In the genomic region with DNA sequence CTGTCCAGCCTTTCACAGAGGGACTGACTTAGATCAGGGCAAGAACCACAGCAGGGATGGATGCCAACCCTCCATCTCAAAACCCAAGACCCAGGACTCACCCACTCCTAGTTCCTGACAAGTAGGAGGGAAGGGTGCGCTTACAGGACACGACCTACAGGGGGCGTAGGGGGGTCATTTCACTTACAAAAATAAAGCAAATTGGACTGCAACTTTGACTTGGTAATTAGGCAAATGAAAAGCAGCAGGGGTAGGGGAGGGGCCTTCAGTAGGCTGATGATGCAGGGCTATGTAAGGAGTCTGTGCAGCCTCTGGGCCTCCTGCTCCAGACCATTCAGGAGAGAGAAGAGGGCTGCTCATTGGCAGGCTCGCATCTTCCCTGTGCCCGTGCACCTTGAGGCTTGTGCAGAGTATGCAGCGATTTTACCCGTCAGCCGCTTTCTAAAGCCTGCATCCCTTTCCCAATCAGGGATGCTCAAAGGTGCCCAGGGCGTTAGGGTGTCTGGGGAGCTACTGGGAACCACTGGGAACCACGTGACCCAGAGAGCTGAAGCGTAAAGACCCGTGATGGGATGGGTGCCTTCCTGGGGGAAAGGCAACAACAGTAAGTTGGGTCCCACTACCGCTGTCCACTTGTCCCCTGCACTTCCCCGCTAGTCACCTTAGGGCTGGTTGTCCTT, we compare ENCODE assay signal across 8 mouse cellular contexts. TPM values are rescaled to one million over a fixed set of nuclear protein-coding genes. Genes with fewer than 3 reads are reported as not detected.
DNase-seq lines count a peak whose midpoint lies in the region; ATAC-seq and TF ChIP-seq lines count a peak whose summit lies in the region.

No protein-coding gene starts in this region.

- TF ChIP-seq POLR2A in bone marrow macrophage, adult 2 months (IDR thresholded peaks at IDR 0.05; ENCODE audit: borderline replicate concordance, low read depth, low read length) = no peak

- no peak overlapping the region for H3K4me3 ChIP-seq in intestine, postnatal 0 days (ENCODE audit: low read depth, low read length)
- H3K4me3 ChIP-seq in intestine, embryonic 16.5 days (ENCODE audit: low read length) = no peak overlapping the region
- H3K4me3 ChIP-seq in bone marrow macrophage, adult 2 months (ENCODE audit: insufficient read depth, low read length) = no peak overlapping the region
- no peak overlapping the region for H3K4me3 ChIP-seq in hindbrain, embryonic 16.5 days (ENCODE audit: low read length)

- H3K9me3 ChIP-seq in intestine, postnatal 0 days (ENCODE audit: control insufficient read depth) = no peaks in the 10 kb centered on the region
- H3K9me3 ChIP-seq in intestine, embryonic 16.5 days (ENCODE audit: control insufficient read depth, low read length) = no peaks in the 10 kb centered on the region
- H3K9me3 ChIP-seq in hindbrain, embryonic 16.5 days (ENCODE audit: control insufficient read depth, low read length) = no peaks in the 10 kb centered on the region

- H3K4me2 ChIP-seq in intestine, postnatal 0 days (replicated peaks; ENCODE audit: low read depth) = no peak overlapping the region
- H3K4me2 ChIP-seq in intestine, embryonic 16.5 days (ENCODE audit: low read depth, low read length) = no peak overlapping the region
- H3K4me2 ChIP-seq in hindbrain, embryonic 16.5 days (ENCODE audit: low read length) = no peak overlapping the region

- peaks cover 5% of the 10 kb centered on the region; the same call in 1 of the 2 replicates for H3K36me3 ChIP-seq in intestine, postnatal 0 days (ENCODE audit: control insufficient read depth, insufficient read depth)
- peaks cover 8% of the 10 kb centered on the region; the same call in 1 of the 2 replicates for H3K36me3 ChIP-seq in intestine, embryonic 16.5 days (ENCODE audit: control insufficient read depth, insufficient read depth, low read length)
- peaks cover 9% of the 10 kb centered on the region for H3K36me3 ChIP-seq in hindbrain, embryonic 16.5 days (ENCODE audit: control insufficient read depth, insufficient read depth, low read length)

- H3K27me3 ChIP-seq in intestine, postnatal 0 days (replicated peaks; ENCODE audit: control insufficient read depth, insufficient read depth, low read length) = no peaks in the 10 kb centered on the region
- H3K27me3 ChIP-seq in intestine, embryonic 16.5 days (replicated peaks; ENCODE audit: control insufficient read depth, insufficient read depth, low read length) = no peaks in the 10 kb centered on the region
- no peaks in the 10 kb centered on the region for H3K27me3 ChIP-seq in hindbrain, embryonic 16.5 days (replicated peaks; ENCODE audit: control insufficient read depth, insufficient read depth, low read length)

- ATAC-seq in intestine, postnatal 0 days = no peak
- no peak for ATAC-seq in intestine, embryonic 16.5 days
- ATAC-seq in hindbrain, embryonic 16.5 days = no peak

- no peak overlapping the region for H3K27ac ChIP-seq in intestine, postnatal 0 days (ENCODE audit: low read depth, low read length)
- H3K27ac ChIP-seq in intestine, embryonic 16.5 days (ENCODE audit: low read length) = no peak overlapping the region
- no peak overlapping the region for H3K27ac ChIP-seq in bone marrow macrophage, adult 2 months (ENCODE audit: insufficient read depth, low read depth, low read length)
- no peak overlapping the region for H3K27ac ChIP-seq in hindbrain, embryonic 16.5 days (ENCODE audit: low read depth, low read length)

- 73% methylated on average over 14 of the region's 14 CpGs for WGBS in intestine, postnatal 0 days
- 68% methylated on average over 14 of the region's 14 CpGs for WGBS in intestine, embryonic 16.5 days
- WGBS in hindbrain, embryonic 16.5 days = 49% methylated on average over 14 of the region's 14 CpGs

- no peaks in the 10 kb centered on the region for H3K4me1 ChIP-seq in intestine, postnatal 0 days (replicated peaks; ENCODE audit: control insufficient read depth, insufficient read depth, low read length)
- peaks cover 6% of the 10 kb centered on the region for H3K4me1 ChIP-seq in intestine, embryonic 16.5 days (ENCODE audit: control insufficient read depth, insufficient read depth, low read length)
- no peaks in the 10 kb centered on the region for H3K4me1 ChIP-seq in bone marrow macrophage, adult 2 months (ENCODE audit: control insufficient read depth, insufficient read depth, low read length)
- peaks cover 46% of the 10 kb centered on the region for H3K4me1 ChIP-seq in hindbrain, embryonic 16.5 days (ENCODE audit: control insufficient read depth, insufficient read depth, low read depth, low read length)

- DNase-seq in CD4-positive helper T cell, adult 2 months (ENCODE audit: low read depth, low spot score) = peak; percentile 50
- no peak for DNase-seq in adrenal gland, postnatal 36 days
- DNase-seq in natural killer cell, adult 2 months (ENCODE audit: low spot score in 2 of 2) = no peak
- no peak for DNase-seq in spleen, postnatal 14 days (ENCODE audit: low spot score in 2 of 2)

- no peak overlapping the region for H3K9ac ChIP-seq in intestine, postnatal 0 days (ENCODE audit: low read depth, low read length)
- no peak overlapping the region for H3K9ac ChIP-seq in intestine, embryonic 16.5 days (ENCODE audit: low read depth, low read length)
- H3K9ac ChIP-seq in hindbrain, embryonic 16.5 days (ENCODE audit: low read depth, low read length) = peak overlapping the region; percentile 22; the same call in 1 of the 2 replicates

- TF ChIP-seq CTCF in intestine, postnatal 0 days (IDR thresholded peaks at IDR 0.05; ENCODE audit: low read depth) = peak; percentile 70
- peak; percentile 53 for TF ChIP-seq CTCF in bone marrow macrophage, adult 2 months (IDR thresholded peaks at IDR 0.05; ENCODE audit: low read depth, low read length)

RNA-seq across cellular contexts. Expression of a gene that starts 8.8 kb away (rescaled TPM):
- 0.61 TPM in 1 of 2 replicates, not detected in the other for polyA plus RNA-seq in intestine, postnatal 0 days (2015; fragmentation: Nextera tagmentation; extraction: Ambion mirVana)
- not detected in 2 replicates for polyA plus RNA-seq in intestine, embryonic 16.5 days (2015; fragmentation: Nextera tagmentation; extraction: Ambion mirVana)
- polyA plus RNA-seq in bone marrow macrophage, adult 2 months (2012; ENCODE audit: insufficient read depth, insufficient read length, missing spikeins) = not detected in 2 replicates
- 0.41 and 0.67 TPM in 2 replicates for polyA plus RNA-seq in hindbrain, embryonic 16.5 days (2015; fragmentation: Nextera tagmentation; extraction: Ambion mirVana)
- total RNA-seq in adrenal gland, postnatal 36 days (2021) = 1 to 10 TPM; 1.1 to 2.2 TPM

RNA-seq across cellular contexts. Expression of a gene that starts 9.2 kb away (rescaled TPM):
- 13.8 and 15.7 TPM in 2 replicates for polyA plus RNA-seq in intestine, postnatal 0 days (2015; fragmentation: Nextera tagmentation; extraction: Ambion mirVana)
- 31.4 and 31.6 TPM in 2 replicates for polyA plus RNA-seq in intestine, embryonic 16.5 days (2015; fragmentation: Nextera tagmentation; extraction: Ambion mirVana)
- 7.4 and 7.9 TPM in 2 replicates for polyA plus RNA-seq in bone marrow macrophage, adult 2 months (2012; ENCODE audit: insufficient read depth, insufficient read length, missing spikeins)
- polyA plus RNA-seq in hindbrain, embryonic 16.5 days (2015; fragmentation: Nextera tagmentation; extraction: Ambion mirVana) = 65.2 and 67.2 TPM in 2 replicates
- 10 to 100 TPM; 55.8 to 57.4 TPM for total RNA-seq in adrenal gland, postnatal 36 days (2021)

RNA-seq across cellular contexts. Expression of a gene that starts 20.7 kb away (rescaled TPM):
- polyA plus RNA-seq in intestine, postnatal 0 days (2015; fragmentation: Nextera tagmentation; extraction: Ambion mirVana) = 1.2 and 1.6 TPM in 2 replicates
- polyA plus RNA-seq in intestine, embryonic 16.5 days (2015; fragmentation: Nextera tagmentation; extraction: Ambion mirVana) = 1.3 and 1.8 TPM in 2 replicates
- polyA plus RNA-seq in bone marrow macrophage, adult 2 months (2012; ENCODE audit: insufficient read depth, insufficient read length, missing spikeins) = 3.1 and 4.5 TPM in 2 replicates
- 44.1 and 58.7 TPM in 2 replicates for polyA plus RNA-seq in hindbrain, embryonic 16.5 days (2015; fragmentation: Nextera tagmentation; extraction: Ambion mirVana)
- total RNA-seq in adrenal gland, postnatal 36 days (2021) = 1 to 10 TPM; 6.0 to 6.7 TPM

RNA-seq across cellular contexts. Expression of a gene that starts 47.6 kb away (rescaled TPM):
- polyA plus RNA-seq in intestine, postnatal 0 days (2015; fragmentation: Nextera tagmentation; extraction: Ambion mirVana) = 19.5 and 20.1 TPM in 2 replicates
- 38.8 and 43.0 TPM in 2 replicates for polyA plus RNA-seq in intestine, embryonic 16.5 days (2015; fragmentation: Nextera tagmentation; extraction: Ambion mirVana)
- polyA plus RNA-seq in bone marrow macrophage, adult 2 months (2012; ENCODE audit: insufficient read depth, insufficient read length, missing spikeins) = 23.9 and 26.0 TPM in 2 replicates
- polyA plus RNA-seq in hindbrain, embryonic 16.5 days (2015; fragmentation: Nextera tagmentation; extraction: Ambion mirVana) = 61.8 and 64.9 TPM in 2 replicates
- total RNA-seq in adrenal gland, postnatal 36 days (2021) = 10 to 100 TPM; 19.5 to 22.9 TPM
